Mouse (Mus musculus) kidney, postnatal 25 days (tissue): Measurements from ENCODE around the gene Ispd.

Experiments
- DNase-seq, 2 experiments: peaks; one replicate each; pipeline ENCODE4 v3.0.0; 2021; ENCODE audit warnings: mixed read lengths in 2 of 2

Ispd gene

GRCm38 (mm10) chr12:36718417-36718816 is 337.2 kb downstream of the Ispd start:
- DNase-seq = no peak

GRCm38 (mm10) chr12:36719074-36719473 is 337.8 kb downstream of the Ispd start:
- DNase-seq = no peak

GRCm38 (mm10) chr12:36720779-36721178 is 339.5 kb downstream of the Ispd start:
- DNase-seq = no peak

GRCm38 (mm10) chr12:36721223-36721622 is 340.0 kb downstream of the Ispd start:
- DNase-seq = peak; percentile 42 to 48

GRCm38 (mm10) chr12:36722754-36723153 is 341.5 kb downstream of the Ispd start:
- no peak for DNase-seq

- DNase-seq = no peak
Observed at GRCm38 (mm10) chr12:36723302-36723701, 342.1 kb downstream of the Ispd start.

- no peak for DNase-seq
Observed at GRCm38 (mm10) chr12:36724297-36724696, 343.0 kb downstream of the Ispd start.

GRCm38 (mm10) chr12:36725250-36725649 is 344.0 kb downstream of the Ispd start:
- no peak for DNase-seq

GRCm38 (mm10) chr12:36726026-36726425 is 344.8 kb downstream of the Ispd start:
- no peak for DNase-seq

- DNase-seq = no peak
Observed at GRCm38 (mm10) chr12:36733673-36734371, 352.6 kb downstream of the Ispd start.
